Mouse (Mus musculus) frontal cortex, adult (tissue): ENCODE measurements around the gene Vmn1r163.
"Not testable (repeated sequence)": the region's sequence is repeated elsewhere in the genome, so short reads cannot be mapped to it uniquely, and the experiment has no call there.

Source experiments
- ATAC-seq: cut with Nextera tagmentation; 2 replicates; pipeline ENCODE4 v1.9.2; 2017; ENCODE audit warnings: mild to moderate bottlenecking, moderate library complexity, mixed read lengths; ENCODE audit not compliant: low TSS enrichment

Gene Vmn1r163

DNA sequence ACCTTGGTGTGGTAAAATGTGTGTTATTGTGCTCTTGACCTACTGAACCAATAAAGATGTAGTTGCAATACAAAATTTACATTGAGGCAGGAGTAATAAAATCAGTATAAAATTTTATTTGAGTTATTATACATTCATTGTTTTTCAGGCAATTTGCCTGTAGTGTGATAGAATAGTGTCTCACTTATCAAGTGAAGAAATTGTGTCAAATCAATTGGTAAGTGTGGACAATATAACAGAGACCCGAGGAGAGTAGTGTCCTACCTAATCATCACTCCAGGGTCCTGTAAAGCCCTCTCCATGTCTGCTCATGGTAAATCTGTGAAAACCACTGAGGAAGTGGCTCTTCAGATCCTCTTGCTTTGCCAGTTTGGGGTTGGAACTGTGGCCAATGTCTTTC lies at the start of gene Vmn1r163:
Gene Vmn1r163 (plus strand): TSS at position 301 of the 400 bp plus-strand sequence.
- not testable (repeated sequence) for ATAC-seq

DNA sequence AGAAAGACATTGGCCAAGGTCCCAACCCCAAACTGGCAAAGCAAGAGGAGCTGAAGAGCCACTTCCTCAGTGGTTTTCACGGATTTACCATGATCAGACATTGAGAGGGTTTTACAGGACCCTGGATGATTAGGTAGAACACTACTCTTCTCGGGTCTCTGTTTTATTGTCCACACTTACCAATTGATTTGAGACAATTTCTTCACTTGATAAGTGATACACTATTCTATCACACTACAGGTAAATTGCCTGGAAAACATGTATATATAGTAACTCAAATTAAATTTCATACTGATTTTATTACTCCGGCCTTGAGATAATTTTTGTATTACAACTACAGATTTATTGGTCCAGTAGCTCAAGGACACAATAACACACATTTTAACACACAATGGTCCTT lies 35.5 kb upstream of the Vmn1r163 start, which contains the start of gene Gm4216:
Gene Gm4216 (minus strand): TSS at position 101 of the 400 bp plus-strand sequence.
- not testable (repeated sequence) for ATAC-seq

DNA sequence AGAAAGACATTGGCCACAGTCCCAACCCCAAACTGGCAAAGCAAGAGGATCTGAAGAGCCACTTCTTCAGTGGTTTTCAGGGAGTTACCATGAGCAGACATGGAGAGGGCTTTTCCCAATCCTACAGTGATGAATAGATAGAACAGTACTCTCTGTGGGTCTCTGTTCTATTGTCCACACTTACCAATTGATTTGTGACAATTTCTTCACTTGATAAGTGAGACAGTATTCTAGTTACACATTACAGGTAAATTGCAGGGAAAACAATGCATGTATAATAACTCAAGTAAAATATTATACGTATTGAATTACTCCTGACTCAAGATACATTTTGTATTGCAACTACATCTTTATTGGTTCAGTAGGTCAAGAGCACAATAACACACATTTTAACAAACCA lies 12.0 kb downstream of the Vmn1r163 start, which contains the start of gene Gm8720:
Gene Gm8720 (minus strand): TSS at position 101 of the 400 bp plus-strand sequence.
- ATAC-seq, result not testable (repeated sequence)
